Mouse (Mus musculus) E14TG2a.4 (cell line): ENCODE data around the gene Moxd1.
"Not testable (repeated sequence)": the region's sequence is repeated elsewhere in the genome, so short reads cannot be mapped to it uniquely, and the experiment has no call there.

ENCODE experiments used
- H3K27me3 ChIP-seq: 2 replicates; pipeline ENCODE4 v1.6.1; 2014; ENCODE audit warnings: low read length, control low read depth; ENCODE audit not compliant: insufficient read depth
- H3K36me3 ChIP-seq: 2 replicates; pipeline ENCODE4 v1.6.1; 2014; ENCODE audit warnings: low read length, control low read depth; ENCODE audit not compliant: insufficient read depth
- H3K4me1 ChIP-seq: replicated peaks from 2 replicates; pipeline ENCODE4 v1.6.1; 2014; ENCODE audit warnings: low read depth, low read length, control low read depth
- H3K4me3 ChIP-seq: replicated peaks from 2 replicates; pipeline ENCODE4 v1.5.1; 2014; ENCODE audit warnings: mild to moderate bottlenecking, low read length
- H3K9me3 ChIP-seq: 2 replicates; pipeline ENCODE4 v1.6.1; 2014; ENCODE audit warnings: low read length, control low read depth
- CTCF ChIP-seq: conservative IDR thresholded peaks from 2 replicates; pipeline ENCODE4 v1.5.1; 2014; ENCODE audit warnings: low read length
- NANOG ChIP-seq: IDR thresholded peaks from 2 replicates; pipeline ENCODE4 v1.6.1; 2014; ENCODE audit warnings: borderline replicate concordance, low read length, mixed read lengths
- POU5F1 ChIP-seq: IDR thresholded peaks from 2 replicates; pipeline ENCODE4 v1.6.1; 2014; ENCODE audit warnings: low read length, borderline replicate concordance

Gene Moxd1

GRCm38 (mm10) chr10:24296608-24297007, 73.3 kb downstream of the Moxd1 start:
- H3K4me1 ChIP-seq, result no peaks in the 10 kb centered on the region
- no peak for TF ChIP-seq NANOG
- no peak for TF ChIP-seq POU5F1
- no peak for TF ChIP-seq CTCF
- no peaks in the 10 kb centered on the region for H3K36me3 ChIP-seq
- no peaks in the 10 kb centered on the region for H3K27me3 ChIP-seq
- no peak overlapping the region for H3K4me3 ChIP-seq
- no peaks in the 10 kb centered on the region for H3K9me3 ChIP-seq

- no peaks in the 10 kb centered on the region for H3K4me1 ChIP-seq
- TF ChIP-seq POU5F1 (no peak), CTCF (peak; percentile 99)
- no peaks in the 10 kb centered on the region for H3K36me3 ChIP-seq
- no peak overlapping the region for H3K4me3 ChIP-seq
- H3K27me3 ChIP-seq, result no peaks in the 10 kb centered on the region
- H3K9me3 ChIP-seq, result no peaks in the 10 kb centered on the region
These were observed 74.5 kb downstream of the Moxd1 start for GRCm38 (mm10) chr10:24297792-24298191.

- TF ChIP-seq CTCF (peak; percentile 80), POU5F1 (no peak)
- no peaks in the 10 kb centered on the region for H3K27me3 ChIP-seq
- no peaks in the 10 kb centered on the region for H3K4me1 ChIP-seq
- no peaks in the 10 kb centered on the region for H3K36me3 ChIP-seq
- no peak overlapping the region for H3K4me3 ChIP-seq
- no peaks in the 10 kb centered on the region for H3K9me3 ChIP-seq
These were observed 75.2 kb downstream of the Moxd1 start for GRCm38 (mm10) chr10:24298260-24299244.

GRCm38 (mm10) chr10:24312191-24312611, 88.9 kb downstream of the Moxd1 start:
- H3K4me3 ChIP-seq, result no peak overlapping the region
- TF ChIP-seq NANOG (no peak), CTCF (peak; percentile 48)
- H3K36me3 ChIP-seq, result no peaks in the 10 kb centered on the region
- H3K4me1 ChIP-seq, result peaks cover 3% of the 10 kb centered on the region
- H3K27me3 ChIP-seq, result no peaks in the 10 kb centered on the region; the same call in 1 of the 2 replicates
- H3K9me3 ChIP-seq, result no peaks in the 10 kb centered on the region

GRCm38 (mm10) chr10:24317126-24317836, 94.0 kb downstream of the Moxd1 start:
- no peak for TF ChIP-seq CTCF
- TF ChIP-seq NANOG, result no peak
- TF ChIP-seq POU5F1, result no peak
- Histone ChIP-seq H3K4me1 (peaks cover 7% of the 10 kb centered on the region), H3K4me3 (0 out of 2 replicates have a peak overlapping the region, but pooled peaks have one; percentile 26), H3K9me3 (no peaks in the 10 kb centered on the region), H3K36me3 (no peaks in the 10 kb centered on the region), H3K27me3 (no peaks in the 10 kb centered on the region)

- Histone ChIP-seq H3K36me3 (no peaks in the 10 kb centered on the region), H3K27me3 (no peaks in the 10 kb centered on the region), H3K4me1 (peaks cover 7% of the 10 kb centered on the region), H3K4me3 (no peak overlapping the region), H3K9me3 (peaks cover 4% of the 10 kb centered on the region; the same call in 1 of the 2 replicates)
- no peak for TF ChIP-seq CTCF
- TF ChIP-seq POU5F1, result no peak
- TF ChIP-seq NANOG, result no peak
These were observed 97.0 kb downstream of the Moxd1 start for GRCm38 (mm10) chr10:24320326-24320725.

- H3K4me3 ChIP-seq, result no peak overlapping the region
- H3K9me3 ChIP-seq, result peaks cover 7% of the 10 kb centered on the region; the same call in 1 of the 2 replicates
- H3K4me1 ChIP-seq, result no peaks in the 10 kb centered on the region
- H3K36me3 ChIP-seq, result no peaks in the 10 kb centered on the region
- no peaks in the 10 kb centered on the region for H3K27me3 ChIP-seq
- TF ChIP-seq POU5F1 (no peak), CTCF (no peak), NANOG (no peak)
These were observed 99.7 kb downstream of the Moxd1 start for GRCm38 (mm10) chr10:24323066-24323465.

GRCm38 (mm10) chr10:24327265-24327664, 103.9 kb downstream of the Moxd1 start:
- not testable (repeated sequence) for H3K9me3 ChIP-seq, H3K4me3 ChIP-seq, H3K27me3 ChIP-seq, H3K36me3 ChIP-seq, H3K4me1 ChIP-seq
